Mouse (Mus musculus) midbrain, postnatal 0 days (tissue): ENCODE data around the gene 4931422A03Rik. TPM values are rescaled to one million over a fixed set of nuclear protein-coding genes. Genes with fewer than 3 reads are reported as not detected.

Experiments
- ATAC-seq: fragments of 200-750 bp; cut with Nextera tagmentation; 2 replicates; pipeline ENCODE4 v1.8.0; 2017; ENCODE audit warnings: moderate number of reproducible peaks, mild to moderate bottlenecking, moderate TSS enrichment, moderate library complexity; ENCODE audit not compliant: low FRiP score
- DNase-seq: peaks from one replicate; pipeline ENCODE4 v3.0.0-alpha.2; 2015; ENCODE audit warnings: low spot score
- H3K27ac ChIP-seq: fragments of 300-500 bp; sonication (generic); 2 replicates; pipeline ENCODE4 v1.5.1; 2014; ENCODE audit warnings: low read depth, mild to moderate bottlenecking, low read length, mixed read lengths
- H3K27me3 ChIP-seq: fragments of 300-500 bp; sonication (generic); 2 replicates; pipeline ENCODE4 v1.6.1; 2014; ENCODE audit warnings: low read length, control low read depth, mixed read lengths; ENCODE audit not compliant: insufficient read depth
- H3K36me3 ChIP-seq: fragments of 300-500 bp; sonication (generic); 2 replicates; pipeline ENCODE4 v1.6.1; 2014; ENCODE audit warnings: low read length, control low read depth, mixed read lengths; ENCODE audit not compliant: insufficient read depth
- H3K4me1 ChIP-seq: fragments of 300-500 bp; sonication (generic); 2 replicates; pipeline ENCODE4 v1.6.1; 2014; ENCODE audit warnings: mild to moderate bottlenecking, control low read depth, antibody characterized with exemption, low read length, mixed read lengths; ENCODE audit not compliant: insufficient read depth
- H3K4me2 ChIP-seq: fragments of 300-500 bp; sonication (generic); 2 replicates; pipeline ENCODE4 v1.6.1; 2014; ENCODE audit warnings: low read depth, mild to moderate bottlenecking, low read length, mixed read lengths; ENCODE audit not compliant: poor library complexity, severe bottlenecking
- H3K4me3 ChIP-seq: fragments of 300-500 bp; sonication (generic); 2 replicates; pipeline ENCODE4 v1.5.1; 2014; ENCODE audit warnings: low read depth, mild to moderate bottlenecking, low read length, moderate library complexity
- H3K9ac ChIP-seq: fragments of 300-500 bp; sonication (generic); replicated peaks from 2 replicates; pipeline ENCODE4 v1.6.1; 2014; ENCODE audit warnings: mild to moderate bottlenecking, low read length, moderate library complexity, mixed read lengths; ENCODE audit not compliant: poor library complexity, severe bottlenecking
- H3K9me3 ChIP-seq: fragments of 300-500 bp; sonication (generic); 2 replicates; pipeline ENCODE4 v1.6.1; 2016; ENCODE audit warnings: low read length, control low read depth
- CTCF ChIP-seq: IDR thresholded peaks from 2 replicates; pipeline ENCODE4 v1.5.1; 2016; ENCODE audit warnings: antibody characterized with exemption, mild to moderate bottlenecking
- WGBS: fragments of 180-500 bp; shearing (Covaris S2); extraction: QIAGEN DNeasy Blood & Tissue Kit; methylation state at CpG from one replicate; pipeline ENCODE4 v1.1.7; 2014; 5-methylcytosine and 5-hydroxymethylcytosine counted together
- polyA plus RNA-seq: library from polyadenylated mRNA; unstranded; fragments of >200 nt; fragmentation: Nextera tagmentation; extraction: Ambion mirVana; gene quantifications from 2 replicates; pipeline ENCODE4 v1.2.1, GENCODE M21; 2015
- total RNA-seq: library from RNA; depleted of rRNA; stranded (reverse); fragments of >200 nt; gene quantifications from 2 replicates; pipeline ENCODE4 v1.2.3, GENCODE M21; 2014

Gene 4931422A03Rik
- total and polyA plus RNA-seq, 2 experiments from 2014 or later = 2.8 TPM; not detected in 1

GRCm38 (mm10) chr2:104007793-104008519 lies 20.2 kb downstream of the 4931422A03Rik start:
- Histone ChIP-seq H3K27me3 (no peaks in the 10 kb centered on the region), H3K4me1 (no peaks in the 10 kb centered on the region), H3K36me3 (no peaks in the 10 kb centered on the region), H3K4me2 (no peak overlapping the region), H3K9ac (no peak overlapping the region), H3K4me3 (no peak overlapping the region), H3K27ac (no peak overlapping the region), H3K9me3 (no peaks in the 10 kb centered on the region)
- ATAC-seq (no peak), DNase-seq (no peak)
- TF ChIP-seq CTCF = no peak
- 82% methylated on average over 7 of the region's 7 CpGs for WGBS

DNA sequence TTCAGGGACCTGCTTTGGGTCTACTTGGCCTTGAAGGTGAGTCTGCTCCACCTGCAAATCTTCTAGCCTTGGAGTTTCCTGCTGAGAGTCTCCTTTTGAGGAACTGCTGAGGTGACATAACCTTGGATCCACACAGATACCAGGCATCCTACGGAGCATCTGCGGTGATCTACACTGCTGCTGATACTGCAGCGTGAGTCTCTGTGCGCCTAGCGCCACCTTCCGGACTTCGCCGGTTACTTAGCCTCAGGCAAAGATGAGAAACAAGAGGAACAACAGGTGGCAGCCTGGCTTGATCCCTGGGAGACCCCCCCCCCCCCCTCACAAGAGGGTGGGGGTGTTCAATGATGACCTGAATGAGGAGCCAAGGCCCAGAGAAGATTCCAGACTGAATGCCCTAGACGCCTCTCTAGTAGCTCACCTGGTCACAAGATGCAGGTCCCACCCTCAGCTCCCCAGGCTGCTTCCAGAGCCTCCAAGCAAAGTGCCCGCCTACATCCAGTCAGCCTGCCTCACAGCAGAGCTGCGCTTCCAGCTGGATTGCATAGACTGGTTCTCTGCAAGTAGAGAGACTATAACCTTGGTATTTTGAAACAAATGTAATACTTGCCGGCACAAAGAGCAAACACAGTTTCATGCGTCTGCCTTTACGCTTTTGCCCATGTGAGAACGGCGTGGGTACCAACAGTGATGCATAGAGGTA lies 25.3 kb downstream of the 4931422A03Rik start:
- DNase-seq (peak; percentile 82), ATAC-seq (no peak; the same call in 1 of the 2 replicates)
- Histone ChIP-seq H3K27ac (no peak overlapping the region), H3K9me3 (no peaks in the 10 kb centered on the region), H3K4me1 (no peaks in the 10 kb centered on the region), H3K36me3 (no peaks in the 10 kb centered on the region), H3K4me3 (no peak overlapping the region), H3K9ac (no peak overlapping the region), H3K27me3 (no peaks in the 10 kb centered on the region), H3K4me2 (no peak overlapping the region)
- 34% methylated on average over 16 of the region's 16 CpGs for WGBS
- peak; percentile 86 for TF ChIP-seq CTCF

DNA sequence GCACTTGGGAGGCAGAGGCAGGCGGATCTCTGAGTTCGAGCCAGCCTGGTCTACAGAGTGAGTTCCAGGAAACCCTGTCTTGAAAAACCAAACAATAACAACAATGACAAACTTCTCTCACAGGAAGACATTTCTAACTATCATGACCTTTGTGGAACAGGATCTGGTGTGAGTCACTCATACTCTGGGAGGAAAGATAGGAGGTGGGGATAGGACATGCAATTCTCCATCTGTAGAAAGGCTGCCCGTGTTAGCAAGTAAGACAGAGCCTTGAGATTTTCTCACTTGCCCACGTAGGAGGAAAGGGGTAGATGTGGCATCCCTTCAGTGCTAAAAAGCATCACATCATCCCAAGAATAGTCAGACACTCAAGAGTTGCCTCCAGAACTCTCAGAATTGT lies 26.3 kb downstream of the 4931422A03Rik start:
- ATAC-seq = no peak
- Histone ChIP-seq H3K4me3 (no peak overlapping the region), H3K4me1 (no peaks in the 10 kb centered on the region), H3K9ac (no peak overlapping the region), H3K4me2 (no peak overlapping the region), H3K27me3 (no peaks in the 10 kb centered on the region), H3K36me3 (no peaks in the 10 kb centered on the region), H3K9me3 (no peaks in the 10 kb centered on the region), H3K27ac (no peak overlapping the region)
- no peak for TF ChIP-seq CTCF
- DNase-seq = no peak
- 80% methylated on average over 4 of the region's 4 CpGs for WGBS

GRCm38 (mm10) chr2:104001076-104001475 lies 27.1 kb downstream of the 4931422A03Rik start:
- Histone ChIP-seq H3K9me3 (no peaks in the 10 kb centered on the region), H3K27me3 (no peaks in the 10 kb centered on the region), H3K27ac (no peak overlapping the region), H3K4me2 (no peak overlapping the region), H3K36me3 (no peaks in the 10 kb centered on the region), H3K9ac (no peak overlapping the region), H3K4me1 (no peaks in the 10 kb centered on the region), H3K4me3 (no peak overlapping the region)
- peak; percentile 84 for TF ChIP-seq CTCF
- ATAC-seq (no peak), DNase-seq (peak; percentile 69)
- WGBS = 35% methylated on average over 2 of the region's 2 CpGs

DNA sequence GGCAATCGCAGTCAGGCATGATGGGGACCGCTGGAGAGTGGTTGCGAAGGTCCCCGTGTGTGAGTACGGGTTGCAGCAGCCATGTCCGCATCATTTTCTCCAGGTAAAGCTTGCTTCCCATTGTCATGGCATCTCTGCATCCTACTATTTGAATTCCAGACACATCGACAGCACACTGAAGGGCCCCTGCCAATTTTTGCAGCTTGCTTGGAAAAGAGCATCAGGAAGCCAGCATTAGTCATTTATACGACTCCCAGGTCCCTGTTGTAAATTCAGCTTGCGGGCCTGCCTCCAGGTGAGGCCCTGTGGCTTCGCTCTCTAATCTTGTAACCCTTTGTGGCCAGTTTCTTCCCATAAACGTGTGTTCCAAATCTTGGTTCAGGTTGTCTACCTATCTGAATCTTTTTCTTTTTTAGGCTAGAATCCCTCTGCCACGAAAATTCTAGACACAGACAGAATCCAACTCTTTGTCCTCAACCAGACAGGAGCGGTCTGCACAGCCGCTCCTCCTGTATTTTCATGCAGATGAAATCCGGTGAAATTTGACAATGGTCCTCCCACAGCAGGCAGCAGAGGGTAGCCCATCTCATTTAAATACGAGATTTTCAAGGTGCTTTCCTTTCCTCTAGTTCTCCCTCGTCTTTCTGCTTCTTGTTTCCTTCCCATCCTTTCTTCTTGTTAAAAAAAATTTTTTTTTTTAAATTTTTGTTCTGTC lies 35.4 kb downstream of the 4931422A03Rik start:
- Histone ChIP-seq H3K27ac (peak overlapping the region; percentile 67), H3K9me3 (no peaks in the 10 kb centered on the region), H3K36me3 (no peaks in the 10 kb centered on the region), H3K4me3 (peak overlapping the region; percentile 17; the same call in 1 of the 2 replicates), H3K27me3 (no peaks in the 10 kb centered on the region), H3K4me1 (0 out of 2 replicates have a peak, but pooled peaks cover 3% of the 10 kb centered on the region), H3K9ac (peak overlapping the region; percentile 55), H3K4me2 (peak overlapping the region; percentile 35)
- WGBS = 18% methylated on average over 17 of the region's 17 CpGs
- ATAC-seq = peak; percentile 76
- no peak for TF ChIP-seq CTCF
- peak; percentile 43 for DNase-seq
